Mouse (Mus musculus) brain, embryonic 14.5 days (tissue): ENCODE results near the gene Kif1a.

Experiments
- CTCF ChIP-seq: fragments of 200-500 bp; IDR thresholded peaks from 2 replicates; pipeline ENCODE4 v1.5.1; 2012; ENCODE audit warnings: inconsistent platforms, mild to moderate bottlenecking, moderate library complexity, borderline replicate concordance; ENCODE audit not compliant: insufficient read depth, insufficient read length; ENCODE audit errors: extremely low read depth
- POLR2A ChIP-seq: fragments of 200-500 bp; IDR thresholded peaks from 2 replicates; pipeline ENCODE4 v1.6.1; 2012; ENCODE audit warnings: mild to moderate bottlenecking, inconsistent platforms, borderline replicate concordance; ENCODE audit not compliant: poor library complexity, insufficient read depth, insufficient read length, severe bottlenecking; ENCODE audit errors: extremely low read depth

DNA sequence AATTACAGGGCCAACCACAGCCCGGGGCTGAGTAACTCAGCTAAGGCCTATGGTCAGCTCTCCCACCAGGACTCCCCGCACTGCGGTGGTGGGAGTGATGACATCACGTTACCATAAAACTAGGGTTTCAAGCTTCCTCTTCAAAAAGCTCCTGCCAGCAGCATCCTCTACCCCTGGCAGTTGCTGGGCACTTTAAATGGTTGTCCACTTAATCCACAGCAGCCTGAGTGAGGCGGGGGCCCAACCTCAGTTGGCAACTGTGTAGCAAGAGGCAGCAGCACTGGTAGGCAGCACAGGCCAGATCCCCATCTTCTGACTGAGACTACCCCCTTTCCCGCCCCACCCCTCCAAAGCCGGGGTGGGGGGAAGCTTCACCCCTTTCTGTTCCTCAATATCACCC lies 949 bp upstream of the Kif1a start:
- TF ChIP-seq CTCF (no peak), POLR2A (no peak)
